Mouse (Mus musculus) neutrophil, adult 5-6 weeks (primary cell): Measurements from ENCODE around the gene Wdr49. TPM values are rescaled to one million over a fixed set of nuclear protein-coding genes. Genes with fewer than 3 reads are reported as not detected.
"Not testable (repeated sequence)": the region's sequence is repeated elsewhere in the genome, so short reads cannot be mapped to it uniquely, and the experiment has no call there.

Experiments
- ATAC-seq: fragments of 151-379, 151-347 bp; 2 replicates; pipeline ENCODE4 v1.8.0; 2017; ENCODE audit warnings: mild to moderate bottlenecking, moderate TSS enrichment; ENCODE audit not compliant: insufficient number of reproducible peaks, poor library complexity, low FRiP score, severe bottlenecking; ENCODE audit errors: extremely low read depth
- total RNA-seq: library from RNA; stranded (forward); fragments of 200-1000 nt; gene quantifications from 2 replicates; pipeline ENCODE4 v1.2.3, GENCODE M21; 2017

Wdr49 gene
- total RNA-seq, 1 experiment from 2014 or later, result 0.35 TPM

DNA sequence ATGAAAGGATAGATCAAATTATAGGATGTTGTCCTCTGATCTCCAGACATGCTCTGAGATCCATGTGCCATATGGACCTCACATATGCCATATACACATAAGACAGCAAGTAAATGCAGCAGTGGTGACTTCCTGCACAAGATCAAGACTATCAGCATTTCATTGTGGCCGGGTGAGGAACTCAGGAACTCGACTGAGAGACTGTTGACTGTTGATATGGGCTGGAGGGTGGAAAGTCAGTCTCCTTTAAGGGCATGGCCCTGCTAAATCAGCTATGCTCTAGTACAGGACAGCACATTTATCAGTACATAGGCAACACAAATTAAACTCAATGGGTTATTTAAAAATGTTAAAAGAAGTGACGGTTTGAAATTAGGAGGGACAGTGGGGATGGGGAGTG, 173.7 kb downstream of the Wdr49 start:
- ATAC-seq, result no peak

DNA sequence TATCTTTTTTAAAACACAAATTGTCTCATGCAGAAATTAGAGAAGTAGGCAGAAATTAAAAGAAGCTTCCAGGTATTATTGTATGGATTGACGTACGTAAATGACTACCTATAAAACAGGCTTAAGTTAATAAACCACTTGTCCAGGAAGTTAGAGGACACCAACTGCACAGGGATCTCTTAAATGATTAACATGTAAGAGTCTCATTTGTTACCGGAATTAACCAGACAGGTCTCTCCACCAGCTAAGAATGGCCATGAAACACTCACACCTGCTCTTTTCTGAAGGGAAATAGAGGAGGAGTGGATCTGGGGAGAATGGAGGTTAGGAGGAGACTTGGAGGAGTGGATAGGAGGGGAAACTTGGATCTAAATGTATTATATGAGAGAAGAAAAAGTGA, 176.4 kb downstream of the Wdr49 start:
- ATAC-seq, result no peak

DNA sequence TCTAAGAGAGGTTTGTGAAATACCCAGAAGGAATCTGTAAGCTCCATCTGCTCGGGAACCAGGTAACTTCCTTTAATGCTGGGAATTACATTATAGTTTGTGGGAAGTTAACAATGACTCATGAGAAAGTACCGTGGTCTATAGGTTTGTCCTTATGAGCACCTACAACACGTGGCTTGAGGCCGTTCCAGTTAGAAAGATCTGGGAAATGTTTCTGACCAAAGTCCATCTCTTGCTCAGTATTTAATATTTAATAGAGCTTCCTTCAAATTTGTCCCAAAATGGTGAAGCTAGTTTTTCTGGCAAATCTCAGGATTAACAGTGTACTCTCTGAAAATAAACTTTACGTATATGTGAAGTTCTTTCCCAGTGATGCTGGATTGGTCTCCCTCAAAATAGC, 177.3 kb downstream of the Wdr49 start:
- no peak for ATAC-seq

DNA sequence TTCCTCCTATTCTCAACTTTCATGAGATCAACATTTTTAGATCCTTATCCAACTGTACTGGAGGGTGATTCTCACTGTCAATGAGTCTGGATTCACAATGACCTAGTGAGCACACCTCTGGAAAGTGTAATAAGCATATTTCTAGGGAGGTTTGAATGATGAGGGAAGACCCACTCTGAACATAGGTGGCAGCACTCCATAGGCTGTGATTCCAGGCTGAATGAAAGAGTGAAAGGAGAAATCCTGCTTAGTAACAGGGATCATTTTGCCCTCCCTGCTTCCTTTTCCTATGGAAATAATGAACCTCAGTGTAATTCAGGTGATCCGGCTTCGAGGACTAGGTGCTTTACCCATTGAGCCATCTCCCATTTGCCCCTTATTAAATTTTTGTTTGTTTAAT, 180.9 kb downstream of the Wdr49 start:
- ATAC-seq, result no peak

DNA sequence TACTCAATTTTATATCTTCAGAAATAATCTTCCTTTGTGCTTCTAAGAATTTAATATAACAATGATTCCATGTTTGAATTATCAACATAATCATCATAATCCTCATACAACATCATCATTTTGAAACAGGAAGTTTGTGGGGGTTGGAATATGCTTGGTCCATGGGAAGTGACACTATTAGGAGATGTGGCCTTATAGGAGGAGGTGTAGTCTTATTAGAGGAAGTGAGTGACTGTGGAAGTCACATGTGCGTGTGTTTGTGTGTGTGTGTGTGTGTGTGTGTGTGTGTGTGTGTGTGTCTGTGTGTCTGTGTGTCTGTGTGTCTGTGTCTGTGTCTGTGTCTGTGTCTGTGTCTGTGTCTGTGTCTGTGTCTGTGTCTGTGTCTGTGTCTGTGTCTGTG, 182.5 kb downstream of the Wdr49 start:
- not testable (repeated sequence) for ATAC-seq

DNA sequence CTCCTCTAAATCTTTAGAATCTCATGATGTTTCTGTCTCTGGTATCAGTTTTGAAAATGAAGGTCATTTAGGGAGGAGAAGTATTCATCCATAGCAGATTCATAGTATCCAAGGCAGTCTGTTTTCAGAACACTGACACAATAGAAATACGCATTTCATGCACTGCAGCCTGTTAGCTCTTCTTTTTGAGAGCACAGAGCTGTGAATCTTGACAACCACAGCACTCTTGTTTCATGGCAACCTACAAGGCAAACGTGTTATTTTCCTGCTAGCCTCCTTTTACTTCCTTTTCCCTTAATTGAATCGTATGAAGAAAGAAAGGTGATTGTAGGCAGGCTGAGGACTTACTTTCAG, 184.2 kb downstream of the Wdr49 start:
- no peak for ATAC-seq

DNA sequence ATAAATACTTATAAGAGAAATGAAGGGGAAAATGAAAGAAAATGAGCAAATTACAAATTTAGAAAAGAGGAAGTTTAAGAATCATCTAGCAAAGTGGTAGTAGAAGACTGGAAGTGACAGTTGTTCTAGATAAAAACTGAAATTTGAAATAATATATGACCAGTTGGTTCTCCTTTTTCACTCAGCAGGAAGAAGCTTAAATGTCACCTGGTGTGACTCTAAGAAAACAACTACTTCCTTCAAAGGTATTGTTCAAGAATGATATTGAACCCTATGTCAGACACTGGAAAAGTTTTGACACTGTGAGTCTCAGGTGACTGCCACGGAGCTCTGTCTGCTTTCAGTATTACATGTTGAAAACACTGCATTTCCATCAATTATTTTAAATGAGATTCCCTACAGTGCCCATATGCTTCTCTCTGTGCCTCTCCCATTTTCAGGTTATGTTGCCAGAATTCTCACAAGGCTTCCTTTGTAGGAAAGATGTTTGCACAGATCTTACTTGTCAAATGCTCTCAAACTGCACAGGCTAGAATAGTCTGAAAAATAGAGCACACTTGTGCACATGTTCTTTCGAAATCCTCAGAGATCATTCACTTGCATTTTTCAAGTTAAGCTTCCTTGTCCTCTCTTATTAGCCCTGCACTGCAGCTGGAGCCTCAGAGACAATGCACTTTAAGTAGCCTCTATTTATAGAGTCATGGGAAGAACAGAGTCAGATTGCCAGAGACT, 184.8 kb downstream of the Wdr49 start:
- ATAC-seq, result peak; percentile 67; the same call in 1 of the 2 replicates

DNA sequence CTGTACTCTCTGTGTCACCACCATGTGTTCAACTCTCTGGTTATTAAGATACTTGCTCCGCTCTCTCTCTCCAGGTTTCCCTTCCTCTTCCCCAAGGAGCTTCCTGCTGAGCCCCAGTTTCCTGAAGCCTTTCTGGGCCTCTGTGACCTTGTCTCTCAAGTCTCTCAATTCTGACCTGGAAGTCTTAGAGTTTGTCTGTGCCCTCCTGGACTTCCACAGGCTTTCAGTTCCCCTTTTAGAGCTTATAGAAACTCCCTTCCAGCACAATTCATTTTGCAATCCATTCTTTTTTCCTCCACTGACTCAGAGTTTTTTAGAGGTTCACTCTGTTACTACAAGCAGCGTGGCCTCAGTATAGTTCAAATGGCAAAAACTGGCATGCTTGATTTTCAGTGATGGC, 188.7 kb downstream of the Wdr49 start:
- ATAC-seq, result no peak

DNA sequence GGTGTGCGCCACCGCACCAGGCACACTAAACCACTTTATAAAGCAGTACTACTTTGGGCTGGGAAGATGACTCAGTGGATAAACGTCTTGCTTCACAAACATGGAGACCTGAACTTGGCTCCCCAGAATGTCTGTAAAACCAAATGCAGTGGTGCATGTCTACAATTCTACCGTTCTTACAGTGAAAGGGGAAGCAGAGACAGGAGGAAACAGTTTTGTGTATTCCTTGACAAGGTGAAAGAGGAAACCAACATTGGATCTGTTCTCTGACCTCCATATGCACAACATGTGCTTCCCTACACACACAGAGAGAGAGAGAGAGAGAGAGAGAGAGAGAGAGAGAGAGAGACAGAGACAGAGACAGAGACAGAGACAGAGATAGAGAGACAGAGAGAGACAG, 204.5 kb downstream of the Wdr49 start:
- ATAC-seq, result peak; percentile 36; the same call in 1 of the 2 replicates

DNA sequence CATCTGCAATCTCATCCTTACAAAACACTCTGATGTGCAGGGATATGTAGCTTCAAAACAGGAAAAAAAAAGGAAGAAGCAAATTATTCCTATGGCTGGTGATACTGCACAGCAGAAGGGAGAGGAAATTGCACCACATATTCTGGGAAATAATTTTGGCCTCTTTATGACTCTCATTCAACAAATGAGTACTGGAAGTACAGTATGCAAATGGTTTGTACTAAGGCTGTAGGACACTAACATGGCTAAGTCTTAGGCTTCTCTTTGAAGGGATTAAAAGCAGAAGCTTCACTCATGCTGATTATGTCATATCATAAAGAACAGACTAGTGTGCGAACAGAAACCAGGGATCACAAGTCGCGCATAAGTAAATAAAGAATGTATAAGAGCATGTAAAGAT, 205.4 kb downstream of the Wdr49 start:
- ATAC-seq, result no peak

DNA sequence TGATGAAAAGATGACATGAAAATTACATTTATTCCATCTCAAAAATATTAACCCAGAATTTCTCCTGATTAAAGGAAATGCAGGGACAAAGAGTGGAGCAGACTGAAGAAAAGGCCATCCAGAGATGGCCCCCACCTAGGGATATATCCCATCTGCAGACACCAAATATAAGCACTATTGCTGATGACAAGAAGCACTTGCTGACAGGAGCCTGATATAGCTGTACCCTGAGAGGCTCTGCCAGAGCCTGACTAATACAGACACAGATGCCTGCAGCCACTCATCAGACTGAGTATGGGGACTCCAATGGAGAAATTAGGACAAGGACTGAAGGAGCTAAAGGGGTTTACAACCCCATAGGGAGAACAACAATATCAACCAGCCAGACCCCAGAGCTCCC, 206.8 kb downstream of the Wdr49 start:
- no peak for ATAC-seq

DNA sequence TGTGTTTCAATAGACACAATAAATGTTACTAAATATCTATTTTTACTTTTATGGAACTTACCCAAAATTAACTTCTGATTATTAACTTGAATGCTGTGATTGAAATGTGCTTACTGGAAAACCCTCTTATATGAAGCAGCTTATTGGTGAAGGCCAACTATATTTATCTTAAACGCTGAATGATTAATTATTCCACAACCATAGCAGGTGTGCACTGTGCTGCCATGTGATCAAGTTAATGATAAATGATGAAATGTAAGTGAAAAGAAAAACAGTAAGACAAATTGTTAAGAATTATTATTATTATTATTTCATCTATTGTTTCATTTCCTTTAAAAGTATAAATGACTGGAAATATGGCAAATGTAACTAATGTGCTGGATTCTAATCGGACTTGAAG, 212.0 kb downstream of the Wdr49 start, which contains the start of gene Serpini2:
Serpini2 (minus strand) TSS at position 101 of the 400 bp plus-strand sequence.
- ATAC-seq, result no peak

DNA sequence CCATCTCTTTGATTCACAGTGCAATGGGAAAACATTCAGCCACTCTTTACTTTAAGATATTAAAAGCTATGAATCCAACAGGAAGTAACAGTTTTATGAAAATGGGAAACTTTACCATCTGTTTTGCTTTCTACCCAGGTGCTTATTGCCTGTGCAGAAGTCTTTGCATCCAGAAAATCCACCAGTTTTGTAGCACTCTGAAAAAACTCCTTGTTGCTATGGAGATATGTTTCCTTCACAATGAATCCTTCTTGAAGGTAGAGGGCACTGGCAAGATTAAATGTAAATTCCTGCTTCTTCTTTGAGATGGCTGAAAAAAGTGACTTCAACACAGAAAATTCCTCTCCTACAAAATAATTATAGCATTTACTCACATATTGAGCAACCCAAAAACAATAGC, 222.6 kb downstream of the Wdr49 start:
- no peak for ATAC-seq

Other genes with a start within 250 kb of the Wdr49 start
- gene Serpini2, start 212.1 kb downstream of the Wdr49 start, total RNA-seq, result not detected in 2 replicates
- 182 and 204 TPM in 2 replicates for gene Pdcd10, start 74.7 kb upstream of the Wdr49 start, total RNA-seq
- gene Serpini1, start 75.4 kb upstream of the Wdr49 start, total RNA-seq, result 9.6 and 11.9 TPM in 2 replicates